Mouse (Mus musculus) bone marrow, adult 2 months (tissue): ENCODE results near the gene Gm5105.

ENCODE experiments used
- CTCF ChIP-seq: fragments of 200-500 bp; IDR thresholded peaks from 2 replicates; pipeline ENCODE4 v1.5.1; 2011; ENCODE audit warnings: low read length, control low read depth; ENCODE audit not compliant: control insufficient read depth, insufficient read depth
- POLR2A ChIP-seq: fragments of 200-500 bp; IDR thresholded peaks from 2 replicates; pipeline ENCODE4 v1.6.1; 2011; ENCODE audit warnings: low read depth, mild to moderate bottlenecking, control low read depth, low read length, borderline replicate concordance; ENCODE audit not compliant: control insufficient read depth

DNA sequence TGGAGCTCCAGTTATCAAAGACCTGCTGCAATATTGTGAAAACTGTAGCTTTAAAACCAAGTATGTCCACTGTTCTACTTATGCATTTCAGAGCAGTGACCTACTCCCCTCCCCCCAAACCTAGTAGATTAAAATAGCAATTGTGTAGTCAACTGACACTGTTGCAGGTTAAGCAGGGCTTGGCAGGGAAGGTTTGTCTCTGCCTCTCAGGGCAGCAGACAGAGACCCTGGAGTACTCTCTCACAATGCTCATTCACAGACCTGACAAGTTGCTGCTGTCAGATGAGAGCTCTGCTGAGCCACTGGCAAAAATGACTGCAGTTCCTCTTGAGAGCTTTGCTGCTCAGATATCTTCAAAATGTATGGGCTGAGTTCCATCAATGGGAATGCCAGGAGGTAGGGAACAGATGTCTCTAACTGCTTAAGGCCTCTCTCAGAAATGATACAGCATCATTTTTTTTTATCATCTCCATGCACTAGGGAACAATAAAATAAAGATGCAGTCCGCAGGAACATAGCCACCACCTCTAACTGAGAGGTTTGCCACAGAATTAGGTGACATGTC is 16.0 kb upstream of the Gm5105 start:
- no peak for TF ChIP-seq POLR2A
- no peak for TF ChIP-seq CTCF
